ENCODE assay signal across 7 mouse cellular contexts in genomic region chr13:48566116-48566935, GRCm38 (mm10). TPM values are rescaled to one million over a fixed set of nuclear protein-coding genes. Genes with fewer than 3 reads are reported as not detected.
DNase-seq lines count a peak whose midpoint lies in the region; ATAC-seq and TF ChIP-seq lines count a peak whose summit lies in the region.

No protein-coding gene starts in this region.

- H3K9me3 ChIP-seq in embryonic facial prominence, embryonic 15.5 days (replicated peaks), result no peaks in the 10 kb centered on the region
- H3K9me3 ChIP-seq in heart, embryonic 10.5 days, result no peaks in the 10 kb centered on the region
- no peaks in the 10 kb centered on the region for H3K9me3 ChIP-seq in kidney, embryonic 14.5 days (ENCODE audit: control insufficient read depth, low read length)
- no peaks in the 10 kb centered on the region for H3K9me3 ChIP-seq in limb, embryonic 12.5 days
- no peaks in the 10 kb centered on the region for H3K9me3 ChIP-seq in midbrain, embryonic 15.5 days
- no peaks in the 10 kb centered on the region for H3K9me3 ChIP-seq in stomach, postnatal 0 days (ENCODE audit: control insufficient read depth, low read length)

- no peak overlapping the region for H3K4me2 ChIP-seq in embryonic facial prominence, embryonic 15.5 days (replicated peaks)
- H3K4me2 ChIP-seq in kidney, embryonic 14.5 days (replicated peaks; ENCODE audit: low read depth, low read length), result no peak overlapping the region
- H3K4me2 ChIP-seq in limb, embryonic 12.5 days, result 0 out of 2 replicates have a peak overlapping the region, but pooled peaks have one; percentile 18
- no peak overlapping the region for H3K4me2 ChIP-seq in midbrain, embryonic 15.5 days
- H3K4me2 ChIP-seq in stomach, postnatal 0 days (replicated peaks; ENCODE audit: low read depth), result no peak overlapping the region

- peak overlapping the region; percentile 93 for H3K27ac ChIP-seq in embryonic facial prominence, embryonic 15.5 days (replicated peaks)
- peak overlapping the region; percentile 81 for H3K27ac ChIP-seq in heart, embryonic 10.5 days
- H3K27ac ChIP-seq in kidney, embryonic 14.5 days (ENCODE audit: low read depth, low read length), result peak overlapping the region; percentile 94
- peak overlapping the region; percentile 98 for H3K27ac ChIP-seq in limb, embryonic 12.5 days
- H3K27ac ChIP-seq in midbrain, embryonic 15.5 days, result peak overlapping the region; percentile 39; the same call in 1 of the 2 replicates
- H3K27ac ChIP-seq in stomach, postnatal 0 days (replicated peaks), result peak overlapping the region; percentile 91

- TF ChIP-seq EP300 in stomach, postnatal 0 days (optimal IDR thresholded peaks at IDR 0.05), result no peak

- peaks cover 11% of the 10 kb centered on the region for H3K4me1 ChIP-seq in embryonic facial prominence, embryonic 15.5 days
- peaks cover 14% of the 10 kb centered on the region for H3K4me1 ChIP-seq in heart, embryonic 10.5 days
- H3K4me1 ChIP-seq in kidney, embryonic 14.5 days (ENCODE audit: control insufficient read depth, insufficient read depth, low read length), result 0 out of 2 replicates have a peak, but pooled peaks cover 13% of the 10 kb centered on the region
- H3K4me1 ChIP-seq in limb, embryonic 12.5 days (replicated peaks), result peaks cover 11% of the 10 kb centered on the region
- peaks cover 7% of the 10 kb centered on the region; the same call in 1 of the 2 replicates for H3K4me1 ChIP-seq in midbrain, embryonic 15.5 days
- H3K4me1 ChIP-seq in stomach, postnatal 0 days (replicated peaks; ENCODE audit: control insufficient read depth, insufficient read depth), result no peaks in the 10 kb centered on the region; the same call in 1 of the 2 replicates

- peak; percentile 60; the same call in 1 of the 2 replicates for ATAC-seq in embryonic facial prominence, embryonic 15.5 days (ENCODE audit: insufficient number of reproducible peaks, low FRiP score, low TSS enrichment, low read depth)
- ATAC-seq in kidney, embryonic 14.5 days (ENCODE audit: low FRiP score, low TSS enrichment), result peak; percentile 89
- peak; percentile 84 for ATAC-seq in limb, embryonic 12.5 days (ENCODE audit: insufficient number of reproducible peaks, insufficient read depth, low FRiP score, low TSS enrichment, low read depth)
- ATAC-seq in midbrain, embryonic 15.5 days (replicated peaks), result no peak
- ATAC-seq in stomach, postnatal 0 days (ENCODE audit: low FRiP score, low TSS enrichment), result peak; percentile 86

- no peak overlapping the region for H3K4me3 ChIP-seq in embryonic facial prominence, embryonic 15.5 days (replicated peaks)
- no peak overlapping the region for H3K4me3 ChIP-seq in heart, embryonic 10.5 days
- no peak overlapping the region for H3K4me3 ChIP-seq in kidney, embryonic 14.5 days (ENCODE audit: low read length)
- no peak overlapping the region for H3K4me3 ChIP-seq in limb, embryonic 12.5 days (replicated peaks)
- H3K4me3 ChIP-seq in midbrain, embryonic 15.5 days, result no peak overlapping the region
- no peak overlapping the region for H3K4me3 ChIP-seq in stomach, postnatal 0 days (ENCODE audit: low read depth, low read length)

- no peaks in the 10 kb centered on the region for H3K27me3 ChIP-seq in embryonic facial prominence, embryonic 15.5 days
- no peaks in the 10 kb centered on the region for H3K27me3 ChIP-seq in heart, embryonic 10.5 days (ENCODE audit: insufficient read depth, poor library complexity, severe bottlenecking)
- no peaks in the 10 kb centered on the region for H3K27me3 ChIP-seq in kidney, embryonic 14.5 days (ENCODE audit: control insufficient read depth, insufficient read depth, low read length)
- no peaks in the 10 kb centered on the region for H3K27me3 ChIP-seq in limb, embryonic 12.5 days
- no peaks in the 10 kb centered on the region for H3K27me3 ChIP-seq in midbrain, embryonic 15.5 days (replicated peaks)
- no peaks in the 10 kb centered on the region for H3K27me3 ChIP-seq in stomach, postnatal 0 days (ENCODE audit: control insufficient read depth, insufficient read depth, low read length)

- no peaks in the 10 kb centered on the region for H3K36me3 ChIP-seq in embryonic facial prominence, embryonic 15.5 days
- H3K36me3 ChIP-seq in heart, embryonic 10.5 days, result no peaks in the 10 kb centered on the region
- no peaks in the 10 kb centered on the region for H3K36me3 ChIP-seq in kidney, embryonic 14.5 days (ENCODE audit: control insufficient read depth, insufficient read depth, low read length)
- H3K36me3 ChIP-seq in limb, embryonic 12.5 days, result no peaks in the 10 kb centered on the region
- no peaks in the 10 kb centered on the region for H3K36me3 ChIP-seq in midbrain, embryonic 15.5 days (replicated peaks)
- H3K36me3 ChIP-seq in stomach, postnatal 0 days (ENCODE audit: control insufficient read depth, insufficient read depth, low read length), result no peaks in the 10 kb centered on the region

- H3K9ac ChIP-seq in embryonic facial prominence, embryonic 15.5 days, result no peak overlapping the region
- peak overlapping the region; percentile 28; the same call in 1 of the 2 replicates for H3K9ac ChIP-seq in kidney, embryonic 14.5 days (ENCODE audit: low read depth, low read length)
- 0 out of 2 replicates have a peak overlapping the region, but pooled peaks have one; percentile 40 for H3K9ac ChIP-seq in limb, embryonic 12.5 days (replicated peaks)
- H3K9ac ChIP-seq in midbrain, embryonic 15.5 days, result no peak overlapping the region
- H3K9ac ChIP-seq in stomach, postnatal 0 days (ENCODE audit: low read length), result peak overlapping the region; percentile 28

- WGBS in embryonic facial prominence, embryonic 15.5 days, result 7% methylated on average over 13 of the region's 13 CpGs
- WGBS in heart, embryonic 10.5 days, result 36% methylated on average over 13 of the region's 13 CpGs
- WGBS in kidney, embryonic 14.5 days, result 31% methylated on average over 13 of the region's 13 CpGs
- WGBS in limb, embryonic 12.5 days, result 24% methylated on average over 13 of the region's 13 CpGs
- 24% methylated on average over 13 of the region's 13 CpGs for WGBS in midbrain, embryonic 15.5 days
- WGBS in stomach, postnatal 0 days, result 6% methylated on average over 13 of the region's 13 CpGs

- no peak for TF ChIP-seq CTCF in stomach, postnatal 0 days (IDR thresholded peaks at IDR 0.05; ENCODE audit: low read depth)

- peak; percentile 86 to 87 for DNase-seq in adrenal gland, postnatal 4 days (ENCODE audit: low spot score in 2 of 2)
- DNase-seq in heart, embryonic 10.5 days (ENCODE audit: low spot score), result peak; percentile 79
- DNase-seq in stomach, postnatal 0 days (ENCODE audit: low spot score), result peak; percentile 89

RNA-seq across cellular contexts. Expression of gene A830005F24Rik, which starts 53.0 kb away (rescaled TPM):
- total RNA-seq in adrenal gland, postnatal 4 days (2021), result not detected
- 1.5 and 1.7 TPM in 2 replicates for polyA plus RNA-seq in embryonic facial prominence, embryonic 15.5 days (2015; fragmentation: Nextera tagmentation; extraction: Ambion mirVana)
- 1.6 and 2.0 TPM in 2 replicates for polyA plus RNA-seq in heart, embryonic 10.5 days (2016; fragmentation: Nextera tagmentation; extraction: Ambion mirVana)
- polyA plus RNA-seq in kidney, embryonic 14.5 days (2014; fragmentation: Nextera tagmentation; extraction: Ambion mirVana), result 2.0 and 2.1 TPM in 2 replicates
- 2.9 and 3.9 TPM in 2 replicates for polyA plus RNA-seq in limb, embryonic 12.5 days (2016; fragmentation: Nextera tagmentation; extraction: Ambion mirVana)
- polyA plus RNA-seq in midbrain, embryonic 15.5 days (2015; fragmentation: Nextera tagmentation; extraction: Ambion mirVana), result 3.6 TPM in 2 replicates
- polyA plus RNA-seq in stomach, postnatal 0 days (2015; fragmentation: Nextera tagmentation; extraction: Ambion mirVana), result 0.36 and 0.56 TPM in 2 replicates

RNA-seq across cellular contexts. Expression of gene Zfp169, which starts 53.1 kb away (rescaled TPM):
- total RNA-seq in adrenal gland, postnatal 4 days (2021), result 10 to 100 TPM; 11.7 to 12.0 TPM
- polyA plus RNA-seq in embryonic facial prominence, embryonic 15.5 days (2015; fragmentation: Nextera tagmentation; extraction: Ambion mirVana), result 4.0 and 4.9 TPM in 2 replicates
- 2.7 and 3.6 TPM in 2 replicates for polyA plus RNA-seq in heart, embryonic 10.5 days (2016; fragmentation: Nextera tagmentation; extraction: Ambion mirVana)
- 2.3 and 4.0 TPM in 2 replicates for polyA plus RNA-seq in kidney, embryonic 14.5 days (2014; fragmentation: Nextera tagmentation; extraction: Ambion mirVana)
- 4.4 and 5.9 TPM in 2 replicates for polyA plus RNA-seq in limb, embryonic 12.5 days (2016; fragmentation: Nextera tagmentation; extraction: Ambion mirVana)
- 6.5 and 8.7 TPM in 2 replicates for polyA plus RNA-seq in midbrain, embryonic 15.5 days (2015; fragmentation: Nextera tagmentation; extraction: Ambion mirVana)
- 1.3 and 1.9 TPM in 2 replicates for polyA plus RNA-seq in stomach, postnatal 0 days (2015; fragmentation: Nextera tagmentation; extraction: Ambion mirVana)

RNA-seq across cellular contexts. Expression of gene Ptpdc1, which starts 59.1 kb away (rescaled TPM):
- 10 to 100 TPM; 14.4 to 15.5 TPM for total RNA-seq in adrenal gland, postnatal 4 days (2021)
- polyA plus RNA-seq in embryonic facial prominence, embryonic 15.5 days (2015; fragmentation: Nextera tagmentation; extraction: Ambion mirVana), result 16.4 and 18.2 TPM in 2 replicates
- 5.1 and 7.0 TPM in 2 replicates for polyA plus RNA-seq in heart, embryonic 10.5 days (2016; fragmentation: Nextera tagmentation; extraction: Ambion mirVana)
- polyA plus RNA-seq in kidney, embryonic 14.5 days (2014; fragmentation: Nextera tagmentation; extraction: Ambion mirVana), result 6.5 and 15.0 TPM in 2 replicates
- polyA plus RNA-seq in limb, embryonic 12.5 days (2016; fragmentation: Nextera tagmentation; extraction: Ambion mirVana), result 20.1 and 21.1 TPM in 2 replicates
- polyA plus RNA-seq in midbrain, embryonic 15.5 days (2015; fragmentation: Nextera tagmentation; extraction: Ambion mirVana), result 16.1 and 18.6 TPM in 2 replicates
- 3.1 and 3.2 TPM in 2 replicates for polyA plus RNA-seq in stomach, postnatal 0 days (2015; fragmentation: Nextera tagmentation; extraction: Ambion mirVana)

Comparison
In these comparisons a context has a peak if more than half of its experiments do, and no peak if none do; other contexts are left out.
1. H3K27ac ChIP-seq: peak in every context shown above with its lines; median percentile 98 in limb, embryonic 12.5 days; 94 in kidney, embryonic 14.5 days; 93 in embryonic facial prominence, embryonic 15.5 days; 91 in stomach, postnatal 0 days; 81 in heart, embryonic 10.5 days; 39 in midbrain, embryonic 15.5 days.
2. H3K9ac ChIP-seq: peak in kidney, embryonic 14.5 days (single experiment), limb, embryonic 12.5 days (single experiment) and stomach, postnatal 0 days (single experiment); none in embryonic facial prominence, embryonic 15.5 days (single experiment) and midbrain, embryonic 15.5 days (single experiment).
3. Peak in every context shown above with its lines, with median percentiles within 50 percentile points of each other: DNase-seq.